Mouse (Mus musculus) brain, embryonic 14.5 days (tissue): Measurements from ENCODE around the gene Mak. TPM values are rescaled to one million over a fixed set of nuclear protein-coding genes. Genes with fewer than 3 reads are reported as not detected.
"Not testable (repeated sequence)": the region's sequence is repeated elsewhere in the genome, so short reads cannot be mapped to it uniquely, and the experiment has no call there.

ENCODE experiments used
- DNase-seq: peaks from one replicate; pipeline ENCODE4 v3.0.0-alpha.2; 2011; ENCODE audit warnings: low read depth
- CTCF ChIP-seq: fragments of 200-500 bp; IDR thresholded peaks from 2 replicates; pipeline ENCODE4 v1.5.1; 2012; ENCODE audit warnings: inconsistent platforms, mild to moderate bottlenecking, moderate library complexity, borderline replicate concordance; ENCODE audit not compliant: insufficient read depth, insufficient read length; ENCODE audit errors: extremely low read depth
- POLR2A ChIP-seq: fragments of 200-500 bp; IDR thresholded peaks from 2 replicates; pipeline ENCODE4 v1.6.1; 2012; ENCODE audit warnings: mild to moderate bottlenecking, inconsistent platforms, borderline replicate concordance; ENCODE audit not compliant: poor library complexity, insufficient read depth, insufficient read length, severe bottlenecking; ENCODE audit errors: extremely low read depth
- polyA plus RNA-seq: library from polyadenylated mRNA; depleted of rRNA; stranded (reverse); fragments of >200 nt; gene quantifications from 2 replicates; pipeline ENCODE4 v1.2.3, GENCODE M21; 2012

The Mak gene
- polyA plus RNA-seq, 1 experiment = 1.7 TPM

GRCm38 (mm10) chr13:41015829-41016634 lies 63.5 kb downstream of the Mak start, which contains the start of gene Tmem14c:
Gene Tmem14c, plus strand, starts transcription at chr13:41016292.
- TF ChIP-seq CTCF (no peak), POLR2A (peak; percentile 49; the same call in 1 of the 2 replicates)

GRCm38 (mm10) chr13:41008946-41009345 lies 70.6 kb downstream of the Mak start:
- TF ChIP-seq CTCF (no peak), POLR2A (no peak)
- DNase-seq = no peak

More at GRCm38 (mm10) chr13:41015829-41016634, 63.5 kb downstream of the Mak start, which contains the start of gene Tmem14c:
- DNase-seq = peak; percentile 97

- DNase-seq = no peak
Observed at GRCm38 (mm10) chr13:41008271-41008670, 71.2 kb downstream of the Mak start.

GRCm38 (mm10) chr13:41006244-41006643 lies 73.3 kb downstream of the Mak start:
- TF ChIP-seq CTCF (no peak), POLR2A (no peak)
- DNase-seq = no peak

More at GRCm38 (mm10) chr13:41008271-41008670, 71.2 kb downstream of the Mak start:
- TF ChIP-seq CTCF (no peak), POLR2A (no peak)

GRCm38 (mm10) chr13:41002001-41002400 lies 77.5 kb downstream of the Mak start:
- TF ChIP-seq POLR2A (no peak), CTCF (no peak)
- no peak for DNase-seq

- DNase-seq = peak; percentile 98
- TF ChIP-seq POLR2A = peak; percentile 34; the same call in 1 of the 2 replicates
- TF ChIP-seq CTCF = no peak
Observed at GRCm38 (mm10) chr13:41000926-41001639, 78.4 kb downstream of the Mak start, which contains the start of gene Pak1ip1. Gene Pak1ip1, plus strand, starts transcription at chr13:41001023.

GRCm38 (mm10) chr13:41000140-41000925 lies 79.2 kb downstream of the Mak start:
- TF ChIP-seq POLR2A = no peak
- TF ChIP-seq CTCF = 0 out of 2 replicates have a peak, but pooled peaks have one; percentile 20
- DNase-seq = peak; percentile 42

- not testable (repeated sequence) for DNase-seq
Observed at GRCm38 (mm10) chr13:40998537-40998936, 81.0 kb downstream of the Mak start.

- DNase-seq = peak; percentile 84
- TF ChIP-seq POLR2A (no peak), CTCF (no peak)
Observed at GRCm38 (mm10) chr13:40994487-40995263, 84.8 kb downstream of the Mak start.

GRCm38 (mm10) chr13:40988418-40988817 lies 91.1 kb downstream of the Mak start:
- TF ChIP-seq CTCF (no peak), POLR2A (no peak)
- DNase-seq = no peak

- not testable (repeated sequence) for DNase-seq
Observed at GRCm38 (mm10) chr13:40987608-40988303, 91.8 kb downstream of the Mak start.
